Mouse (Mus musculus) T-cell, adult 2 months (primary cell): ENCODE data around the gene Rab44.
"Not testable (repeated sequence)": the region's sequence is repeated elsewhere in the genome, so short reads cannot be mapped to it uniquely, and the experiment has no call there.

Experiments
- DNase-seq: peaks from one replicate; pipeline ENCODE4 v3.0.0; 2022; ENCODE audit warnings: low spot score

Gene Rab44

DNA sequence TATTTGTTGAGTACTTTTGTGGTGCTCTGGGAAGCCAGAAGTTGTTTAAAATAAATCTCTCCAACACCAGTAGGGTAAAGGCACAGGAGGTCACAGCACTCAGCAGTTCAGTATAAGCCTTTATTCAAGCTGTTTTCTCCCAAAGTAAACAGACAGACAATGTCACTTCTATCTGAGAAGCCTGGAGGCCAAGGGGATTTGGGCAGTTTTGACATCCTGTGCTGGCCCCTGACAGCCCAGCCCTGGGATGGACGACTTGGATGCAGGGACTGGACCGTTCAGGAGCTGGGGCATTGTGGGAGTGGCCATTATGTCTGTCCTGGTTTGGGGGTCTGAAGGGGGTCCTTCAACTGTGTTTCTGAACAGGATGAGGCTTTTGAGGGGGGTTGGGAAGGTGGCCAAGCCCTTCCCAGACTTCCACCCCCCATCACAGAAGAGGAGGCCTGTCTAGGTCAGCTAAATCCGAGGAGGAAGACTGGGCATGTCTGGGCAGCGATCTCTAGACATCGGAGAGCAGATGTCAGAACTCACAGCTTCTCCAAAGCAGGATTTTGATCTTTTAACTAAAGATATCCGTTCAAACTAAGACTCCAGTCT, 22.5 kb upstream of the Rab44 start:
- no peak for DNase-seq

DNA sequence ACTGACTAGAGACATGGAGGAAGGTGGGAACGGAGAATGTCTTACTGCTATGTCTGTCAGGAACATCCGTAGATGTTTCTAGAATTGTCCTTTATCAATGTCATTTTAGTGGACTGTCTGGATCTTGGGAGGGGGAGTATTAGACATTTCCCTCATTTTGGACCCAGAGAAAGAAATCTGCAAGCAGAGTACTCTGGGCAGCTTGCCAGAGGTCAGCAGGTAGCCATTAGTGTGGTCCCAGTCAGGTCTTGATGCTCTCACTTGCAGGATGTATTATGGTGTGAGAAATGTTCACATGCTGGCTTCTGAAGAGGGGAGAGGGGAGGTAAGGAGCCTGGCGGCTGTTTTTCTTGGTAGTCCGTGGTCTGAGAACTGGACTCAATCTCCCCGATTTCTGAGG, 21.4 kb upstream of the Rab44 start:
- no peak for DNase-seq

DNA sequence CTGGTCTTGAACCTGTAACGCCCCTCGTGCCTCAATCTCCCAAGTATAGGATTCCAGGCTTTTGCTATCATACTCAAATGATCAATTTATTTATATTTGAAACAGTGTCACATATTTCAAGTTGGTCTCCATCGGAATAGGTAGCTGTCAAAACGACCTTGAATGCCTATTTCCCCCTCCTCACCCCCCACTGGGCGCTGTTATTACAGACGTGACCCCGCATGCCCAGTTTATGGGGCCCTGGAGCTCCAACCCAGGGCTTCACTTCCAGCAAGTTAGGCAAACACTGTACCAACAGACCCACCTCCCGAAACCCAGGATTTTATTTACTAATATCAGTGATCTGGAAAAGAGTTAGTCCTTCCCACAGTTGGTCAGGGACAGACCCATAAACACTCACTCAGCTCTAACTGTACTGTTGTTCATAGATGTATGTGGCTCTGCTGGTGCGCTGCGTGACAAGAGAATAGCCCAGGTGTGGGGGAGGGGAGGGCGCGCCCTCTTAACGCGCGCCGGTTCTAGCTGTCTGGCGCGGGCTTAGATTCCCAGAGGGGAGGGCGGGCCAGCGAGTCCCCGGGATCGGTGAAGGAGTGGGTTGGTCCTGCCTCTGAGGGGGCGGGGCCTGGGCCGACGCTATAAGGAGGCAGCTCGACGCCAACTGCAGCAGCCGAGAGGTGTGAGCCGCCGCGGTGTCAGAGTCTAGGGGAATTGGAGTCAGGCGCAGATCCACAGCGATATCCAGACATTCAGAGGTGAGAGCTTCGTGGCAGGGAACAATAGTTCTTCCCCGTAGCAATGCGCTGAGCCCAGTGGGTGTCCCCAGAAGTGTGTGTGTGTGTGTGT, 20.6 kb upstream of the Rab44 start:
- DNase-seq, result peak; percentile 71

DNA sequence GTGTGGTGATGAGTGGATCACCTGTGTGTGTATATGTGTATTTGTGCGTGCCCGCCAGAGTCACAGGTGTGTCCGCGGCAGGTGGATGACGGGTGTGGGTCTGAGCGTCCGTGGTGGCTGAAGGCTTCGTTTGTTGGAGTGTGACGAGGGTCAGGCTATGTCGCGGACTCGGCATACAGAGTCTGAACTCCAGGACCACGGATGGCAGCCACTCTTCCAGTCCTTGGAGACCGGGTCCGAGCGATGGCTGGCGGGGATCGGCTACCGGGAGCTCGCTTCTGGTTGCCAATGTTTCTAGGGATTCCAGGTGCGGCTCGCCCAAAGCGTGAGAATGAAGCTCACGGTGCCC, 20.0 kb upstream of the Rab44 start:
- no peak for DNase-seq

DNA sequence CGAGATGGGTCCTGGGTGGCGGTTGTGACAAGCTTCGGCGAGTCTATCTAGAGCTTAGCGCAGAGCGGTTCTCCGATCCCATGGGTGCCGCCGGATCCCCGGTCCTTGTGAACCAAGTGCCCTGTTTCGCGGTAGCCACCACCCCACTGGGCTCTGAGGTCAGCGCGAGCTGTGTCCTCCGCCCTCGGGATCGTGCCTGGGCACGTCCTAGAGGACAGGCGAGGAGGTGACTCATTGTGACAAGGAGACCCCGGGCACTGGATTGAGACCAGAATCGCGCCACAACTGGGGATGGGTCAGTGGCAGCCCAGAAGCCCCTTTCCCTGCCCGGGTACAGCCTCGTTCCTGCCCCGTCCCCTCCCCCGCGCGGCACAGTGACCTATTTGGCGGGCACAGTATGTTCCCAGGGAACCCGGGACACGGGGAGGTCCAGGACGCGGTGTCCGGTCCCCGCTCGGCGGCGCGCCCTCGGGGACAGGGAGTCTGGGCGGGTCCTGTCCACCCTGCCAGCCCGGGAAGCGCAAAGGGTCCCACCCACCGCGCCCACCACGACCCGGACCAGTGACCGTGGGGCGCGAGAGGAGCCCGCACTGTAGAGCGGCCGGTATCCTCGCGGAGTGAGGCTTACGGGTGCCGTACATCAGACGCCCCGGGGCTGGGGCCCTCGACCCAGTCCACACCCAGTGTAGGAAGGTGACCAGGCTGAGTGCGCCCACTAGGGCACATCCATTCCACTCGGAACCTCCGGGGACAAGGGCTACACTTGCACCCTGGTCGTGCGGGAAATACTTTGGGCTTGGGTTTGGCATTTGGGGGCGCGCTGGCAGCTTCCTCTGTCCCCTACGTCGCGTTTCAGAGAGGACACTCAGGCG, 19.4 kb upstream of the Rab44 start:
- DNase-seq, result peak; percentile 18

DNA sequence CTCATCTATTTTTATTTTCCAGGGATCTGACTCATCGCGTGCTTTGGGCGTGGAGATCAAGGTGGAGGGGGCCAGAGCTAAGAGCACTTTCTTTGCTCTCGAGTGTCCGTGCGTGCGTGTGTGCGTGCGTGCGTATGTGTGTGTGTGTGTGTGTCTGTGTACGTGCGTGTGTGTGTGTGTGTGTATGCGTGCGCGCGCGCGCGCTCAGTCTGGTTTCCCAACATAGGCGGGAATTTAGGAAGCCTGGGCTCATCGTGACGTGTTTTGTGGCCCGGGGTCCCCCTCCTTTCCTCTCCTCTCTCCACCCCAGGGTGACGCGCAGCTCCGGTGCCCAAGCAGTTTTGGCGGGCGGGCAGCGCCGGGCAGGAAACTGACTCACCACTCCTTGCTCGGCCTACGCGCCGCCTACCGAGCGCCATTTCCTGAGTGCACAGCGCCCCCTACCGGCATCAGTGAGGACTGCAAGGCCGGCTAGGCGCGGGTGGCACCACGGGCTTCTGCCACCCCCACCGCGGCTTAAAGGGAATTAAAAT, 18.7 kb upstream of the Rab44 start:
- peak; percentile 95 for DNase-seq

DNA sequence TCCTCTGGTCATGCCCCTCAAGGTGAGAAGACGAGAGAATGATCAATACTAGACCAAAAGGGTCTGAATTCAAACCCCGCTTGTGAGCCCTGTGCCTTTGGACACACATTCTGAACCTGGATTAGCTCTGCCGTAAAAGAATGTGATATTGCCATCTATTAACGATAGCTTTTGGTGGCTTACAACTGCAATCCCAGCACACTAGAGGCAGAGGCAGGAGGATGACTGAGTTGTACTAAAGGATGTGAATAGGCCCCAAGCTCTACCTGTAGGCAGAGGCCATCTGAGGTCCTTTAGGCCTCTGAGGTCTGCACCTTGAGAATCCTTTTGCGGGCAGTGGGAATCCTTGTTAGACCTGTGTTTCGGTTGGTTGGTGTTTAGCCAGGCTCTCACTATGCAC, 17.7 kb upstream of the Rab44 start:
- DNase-seq, result no peak

DNA sequence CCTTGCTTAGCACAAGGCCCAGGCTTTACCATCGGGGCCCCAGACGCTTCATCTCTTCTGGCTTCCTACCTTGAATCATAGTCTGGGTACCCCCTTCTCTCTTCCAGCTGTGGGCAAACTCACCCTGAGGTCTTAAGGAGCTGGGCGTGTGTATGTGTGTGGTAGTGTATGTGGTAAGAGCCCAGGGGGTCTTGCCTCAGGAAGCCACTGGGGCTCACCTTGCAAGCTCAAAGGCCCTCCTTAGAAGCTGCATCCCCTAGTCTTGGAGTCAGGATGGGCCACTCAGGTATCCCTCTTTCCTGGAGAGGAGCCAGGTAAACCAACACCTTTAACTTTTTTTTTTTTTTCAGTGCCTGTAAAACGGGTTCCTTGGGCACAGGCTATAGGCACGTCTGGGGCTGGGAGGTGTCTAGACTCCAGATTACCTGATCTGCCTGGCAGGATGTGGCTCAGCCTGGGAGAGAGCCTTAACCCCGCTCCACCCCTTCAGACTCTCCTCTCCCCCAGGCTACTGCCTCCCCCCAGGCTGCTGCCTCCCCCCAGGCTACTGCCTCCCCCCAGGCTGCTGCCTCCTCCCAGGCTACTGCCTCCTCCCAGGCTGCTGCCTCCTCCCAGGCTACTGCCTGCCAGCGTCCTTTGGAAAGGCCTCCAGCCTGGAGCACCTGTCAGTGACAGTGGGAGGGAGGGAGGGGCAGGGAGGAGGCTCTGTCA, 16.9 kb upstream of the Rab44 start:
- DNase-seq, result no peak

DNA sequence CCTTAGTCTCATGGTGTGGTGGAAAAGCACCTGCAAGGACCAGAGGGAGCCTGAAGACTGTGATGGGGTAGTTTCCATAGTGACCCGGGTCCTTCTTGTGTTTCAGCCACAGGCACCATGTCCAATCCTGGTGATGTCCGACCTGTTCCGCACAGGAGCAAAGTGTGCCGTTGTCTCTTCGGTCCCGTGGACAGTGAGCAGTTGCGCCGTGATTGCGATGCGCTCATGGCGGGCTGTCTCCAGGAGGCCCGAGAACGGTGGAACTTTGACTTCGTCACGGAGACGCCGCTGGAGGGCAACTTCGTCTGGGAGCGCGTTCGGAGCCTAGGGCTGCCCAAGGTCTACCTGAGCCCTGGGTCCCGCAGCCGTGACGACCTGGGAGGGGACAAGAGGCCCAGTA, 15.7 kb upstream of the Rab44 start:
- no peak for DNase-seq

DNA sequence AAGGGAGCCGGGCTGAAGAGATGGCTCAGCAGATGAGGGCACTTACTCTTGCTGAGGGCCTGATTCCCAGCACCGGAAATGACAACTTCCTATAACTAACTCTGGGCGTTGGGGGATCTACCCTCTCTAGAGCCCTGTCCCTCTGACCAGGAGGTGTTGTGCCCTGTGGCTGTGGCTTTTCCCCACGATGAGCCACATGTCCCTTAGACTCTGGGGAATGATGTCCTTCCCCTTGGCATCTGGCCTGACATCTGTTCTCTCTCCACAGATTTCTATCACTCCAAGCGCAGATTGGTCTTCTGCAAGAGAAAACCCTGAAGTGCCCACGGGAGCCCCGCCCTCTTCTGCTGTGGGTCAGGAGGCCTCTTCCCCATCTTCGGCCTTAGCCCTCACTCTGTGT, 14.9 kb upstream of the Rab44 start:
- no peak for DNase-seq

DNA sequence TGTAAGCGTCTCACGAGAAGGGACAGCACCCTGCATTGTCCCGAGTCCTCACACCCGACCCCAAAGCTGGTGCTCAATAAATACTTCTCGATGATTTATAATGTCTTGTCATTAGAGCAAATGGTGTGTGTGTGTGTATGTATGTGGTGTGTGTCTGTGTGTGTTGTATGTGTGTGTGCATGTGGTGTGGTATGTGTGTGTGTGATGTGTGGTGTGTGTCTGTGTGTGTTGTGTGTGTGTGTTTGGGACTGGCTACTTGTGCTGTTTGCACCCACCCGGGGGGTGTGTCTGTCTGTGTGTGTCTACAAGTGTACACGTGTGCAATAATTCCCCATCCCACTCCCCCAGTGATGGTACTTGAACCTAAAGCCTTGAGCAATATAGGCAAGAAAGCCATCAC, 13.3 kb upstream of the Rab44 start:
- no peak for DNase-seq

DNA sequence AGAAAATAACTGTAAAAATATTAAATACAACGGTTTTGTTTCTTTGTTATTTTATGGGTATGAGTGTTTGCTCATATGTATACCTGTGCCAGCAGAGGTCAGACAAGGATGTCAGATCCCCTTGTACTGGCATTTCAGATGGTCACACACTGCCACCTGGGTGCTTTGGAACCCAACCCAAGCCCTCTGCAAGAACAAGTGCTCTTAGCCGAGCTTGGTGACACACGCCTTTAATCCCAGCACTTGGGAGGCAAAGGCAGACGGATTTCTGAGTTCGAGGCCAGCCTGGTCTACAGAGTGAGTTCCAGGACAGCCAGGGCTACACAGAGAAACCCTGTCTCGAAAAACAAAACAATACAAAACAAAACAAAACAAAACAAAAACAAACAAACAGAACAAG, 3.6 kb upstream of the Rab44 start:
- DNase-seq, result not testable (repeated sequence)

DNA sequence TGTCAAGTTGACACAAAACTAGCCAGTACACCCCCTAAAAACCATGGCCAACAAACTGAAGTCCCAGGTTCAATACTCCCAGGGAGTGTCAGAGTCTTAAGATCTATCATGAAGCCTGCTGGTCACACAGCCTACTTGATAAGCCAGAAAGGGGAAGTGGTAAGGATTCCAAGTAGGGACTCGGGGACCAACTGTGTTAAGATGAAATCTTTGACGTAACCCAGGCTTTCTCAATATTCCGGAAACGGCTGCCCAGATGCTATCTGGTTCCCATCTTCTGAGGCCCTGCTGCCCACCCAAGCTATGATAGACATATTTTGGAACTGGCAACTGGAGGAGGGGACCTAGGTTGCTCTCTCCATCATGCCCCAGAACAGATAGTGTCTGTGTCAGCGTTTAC, 2.6 kb upstream of the Rab44 start:
- DNase-seq, result no peak

DNA sequence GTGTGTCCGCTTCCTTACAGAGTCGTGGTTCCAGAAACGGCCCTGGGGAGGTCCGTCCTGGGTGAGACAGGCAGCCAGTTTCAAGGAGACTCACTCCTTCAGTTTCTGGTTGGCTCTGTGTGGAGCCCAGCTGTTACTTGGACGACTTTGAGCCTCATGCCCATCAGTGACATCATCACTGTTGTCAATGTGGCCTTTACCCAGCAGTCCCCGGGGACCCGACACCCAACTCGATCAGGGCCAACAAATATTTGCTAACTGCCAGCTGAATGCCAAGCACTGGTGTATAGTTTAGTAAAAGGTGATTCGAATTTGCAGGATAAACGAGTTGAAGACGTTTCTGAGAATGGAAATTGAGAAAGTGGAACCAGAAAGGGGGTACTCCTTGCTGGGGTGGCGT, 2.1 kb downstream of the Rab44 start:
- DNase-seq, result no peak

DNA sequence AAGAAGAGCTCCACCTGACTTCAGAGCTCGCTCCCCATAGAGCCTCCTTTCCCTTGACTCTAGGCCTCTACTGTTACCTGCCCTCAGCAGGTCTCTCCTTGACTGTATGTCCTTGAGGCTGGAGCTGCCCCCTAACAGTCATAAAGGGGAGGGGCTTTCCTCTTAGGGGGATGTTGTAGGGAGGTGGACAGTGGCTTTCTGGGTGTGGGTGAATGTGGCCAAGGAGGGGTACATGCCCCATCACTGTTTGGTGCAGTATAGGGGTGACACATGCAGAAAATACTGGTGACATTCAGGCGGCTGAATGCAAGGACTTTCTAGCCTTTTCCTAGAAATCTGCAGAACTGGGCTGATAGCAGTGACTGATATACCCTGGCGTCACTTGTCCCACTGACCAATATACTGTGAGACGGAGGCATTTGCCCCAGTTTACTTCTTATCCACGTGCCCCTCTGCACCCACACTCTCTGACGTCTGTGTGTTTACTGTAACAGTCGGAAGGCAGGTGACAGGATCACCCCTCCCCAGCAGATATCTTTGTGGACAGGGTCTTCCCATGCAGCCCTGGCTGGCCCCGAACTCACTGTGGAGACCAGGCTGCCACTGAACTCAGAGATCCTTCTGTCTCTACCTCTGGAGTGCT, 3.2 kb downstream of the Rab44 start:
- DNase-seq, result no peak

DNA sequence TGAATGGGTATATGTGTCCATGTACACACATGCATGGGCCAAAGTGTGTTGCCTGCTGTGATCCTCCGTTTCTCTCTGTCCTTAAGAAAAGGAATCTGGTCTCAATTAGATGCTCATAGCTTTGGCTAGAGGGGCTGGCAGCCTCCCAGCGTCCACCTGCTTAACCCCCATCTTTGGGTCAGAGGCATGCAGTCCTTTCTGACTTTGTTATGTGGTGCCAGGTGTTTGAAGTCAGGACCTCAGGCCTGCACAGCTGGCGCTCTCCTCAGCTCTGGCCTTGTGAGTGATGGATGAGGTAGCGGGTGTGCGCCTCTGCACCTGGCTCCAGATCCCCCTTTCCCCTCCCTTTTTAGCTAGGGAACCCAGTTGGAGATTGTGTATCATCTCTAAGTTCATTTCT, 4.1 kb downstream of the Rab44 start:
- no peak for DNase-seq

DNA sequence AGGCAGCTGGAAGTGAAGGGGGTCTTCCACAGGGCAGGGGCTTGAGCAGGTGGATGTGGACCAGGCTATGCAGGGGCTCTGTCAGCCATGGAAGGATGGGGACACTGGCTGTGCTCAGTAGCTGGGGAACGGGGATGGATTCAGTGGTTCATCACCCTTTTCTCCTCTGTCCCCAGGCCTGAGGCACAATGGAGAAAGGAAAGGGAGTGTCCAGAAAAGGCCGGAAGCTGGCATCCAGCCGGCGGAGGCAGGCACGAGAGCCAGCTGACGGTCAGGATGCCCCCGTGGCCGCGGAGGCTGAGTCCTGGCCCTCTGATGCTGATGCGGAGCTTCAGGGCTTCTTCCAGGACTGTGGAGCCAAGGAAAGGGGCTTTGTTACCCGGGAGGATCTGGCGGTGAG, 6.7 kb downstream of the Rab44 start:
- no peak for DNase-seq

DNA sequence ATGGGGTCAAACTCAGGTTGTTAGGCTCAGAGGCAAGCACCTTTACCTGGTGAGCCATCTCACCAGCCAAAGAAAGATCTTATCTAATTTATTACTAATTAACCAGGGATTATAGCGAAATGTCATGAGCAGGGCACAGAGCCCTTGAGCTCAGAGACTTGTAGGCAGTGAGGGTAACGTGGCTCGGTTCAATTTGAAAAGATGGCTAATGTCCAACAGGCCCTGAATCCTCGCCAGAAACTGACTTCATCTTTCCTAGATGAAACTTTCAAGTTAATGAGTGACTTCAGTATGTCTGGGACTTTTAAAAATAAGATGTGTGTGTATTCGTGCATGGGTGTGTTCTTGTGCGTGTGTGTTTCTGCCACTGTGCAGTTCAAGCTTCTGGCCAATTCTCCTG, 8.9 kb downstream of the Rab44 start:
- DNase-seq, result no peak

DNA sequence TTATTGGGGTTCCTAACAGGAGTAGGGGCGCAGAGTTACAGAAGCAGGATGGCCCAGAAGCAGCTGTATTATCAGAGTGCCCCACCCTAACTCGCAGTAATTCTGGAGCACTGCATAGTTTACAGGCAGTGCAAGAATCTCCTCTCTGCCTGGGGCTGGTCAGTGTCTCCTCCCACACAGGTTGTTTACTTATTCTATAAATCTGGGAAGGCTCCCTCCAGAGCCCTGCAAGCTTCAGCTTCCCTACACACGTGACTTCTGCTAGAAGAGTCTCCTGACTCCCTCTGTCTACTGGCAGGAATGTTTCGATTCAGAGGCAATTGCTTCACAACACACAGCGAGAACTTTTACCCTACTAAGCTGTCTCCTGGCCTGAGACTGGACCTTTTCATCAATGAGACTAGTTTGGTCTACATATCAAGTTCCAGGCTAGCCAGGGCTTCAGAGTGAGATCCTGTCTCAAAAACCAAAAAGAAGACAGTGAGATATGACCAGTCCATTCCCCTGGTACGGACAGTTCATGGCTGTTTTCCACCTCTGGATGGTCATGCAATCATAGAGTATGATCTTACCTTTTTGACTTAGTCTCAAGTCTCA, 9.7 kb downstream of the Rab44 start:
- DNase-seq, result no peak

DNA sequence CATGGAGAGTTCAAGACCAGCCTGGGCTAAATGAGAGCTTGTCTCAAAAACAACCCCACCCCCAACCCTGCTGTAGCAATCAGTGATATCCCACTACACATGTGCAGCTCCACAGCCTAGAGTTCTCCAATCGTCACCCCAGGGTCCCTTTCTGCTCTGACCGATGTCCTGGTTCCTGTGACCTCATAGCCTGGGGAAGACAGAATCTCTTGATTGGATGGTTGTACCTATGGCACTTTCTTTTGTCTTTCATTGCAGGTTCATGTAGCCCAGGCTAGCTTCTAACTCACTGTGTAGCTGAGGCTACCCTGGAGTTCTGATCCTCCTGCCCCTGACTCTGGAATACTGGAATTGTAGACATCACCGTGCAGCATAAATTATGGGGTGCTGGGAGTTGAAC, 12.6 kb downstream of the Rab44 start:
- DNase-seq, result no peak

DNA sequence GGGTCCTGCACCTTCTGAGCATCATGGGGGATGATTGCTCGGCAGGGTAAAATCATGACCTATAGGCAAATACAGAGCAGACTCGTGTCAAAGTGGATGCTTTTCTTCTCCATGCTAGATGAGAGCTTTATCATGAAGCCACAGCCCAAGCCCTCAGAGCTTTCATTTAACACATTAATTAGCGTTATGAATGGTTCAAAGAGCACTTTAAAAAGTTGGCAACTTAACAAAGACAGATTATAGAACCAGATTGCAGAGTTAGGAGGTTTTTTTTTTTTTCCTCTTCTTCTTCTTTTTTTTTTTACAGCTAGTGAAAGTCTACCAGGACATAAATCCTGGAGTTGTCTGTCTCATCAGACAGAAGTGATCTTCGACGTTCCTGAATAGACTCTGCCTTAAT, 15.4 kb downstream of the Rab44 start:
- no peak for DNase-seq
